Mouse (Mus musculus) mammary gland, adult 2 months (tissue): ENCODE results near the gene Mospd1. TPM values are rescaled to one million over a fixed set of nuclear protein-coding genes. Genes with fewer than 3 reads are reported as not detected.

Experiments
- polyA plus RNA-seq: library from polyadenylated mRNA; depleted of rRNA; stranded (reverse); fragments of >200 nt; gene quantifications from 2 replicates; pipeline ENCODE4 v1.2.3, GENCODE M21; 2012; ENCODE audit warnings: low replicate concordance; rRNA removed

Gene Mospd1
- 1.2 and 6.3 TPM in 2 replicates for polyA plus RNA-seq

DNA sequence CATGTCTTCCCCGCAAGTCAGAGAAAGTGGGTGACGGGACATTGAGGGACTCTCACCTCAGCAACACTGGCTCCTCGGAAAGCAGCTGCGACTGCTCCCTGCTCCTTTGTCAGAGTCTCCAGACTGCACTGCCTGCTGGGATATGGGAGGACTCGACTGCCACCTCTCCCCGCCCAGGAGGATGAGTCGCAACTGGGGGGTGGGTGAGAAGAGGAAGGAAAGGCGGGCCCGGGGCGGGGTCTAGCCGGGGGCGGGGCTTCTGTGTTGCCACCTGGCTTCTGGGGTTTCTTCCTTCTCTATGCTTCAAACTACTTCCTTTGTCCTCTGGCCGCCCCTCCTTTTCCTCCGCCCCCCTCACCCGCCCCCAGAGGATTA lies at the start of gene Mospd1:
Mospd1 (minus strand) TSS at position 137 of the 375 bp plus-strand sequence.

Other genes with a start within 250 kb of the Mospd1 start
- 0.17 and 0.20 TPM in 2 replicates for gene Plac1, start 130.4 kb downstream of the Mospd1 start, polyA plus RNA-seq
- 2.5 and 2.9 TPM in 2 replicates for gene Fam122b, start 100.7 kb downstream of the Mospd1 start, polyA plus RNA-seq
- gene Fam122c, start 97.1 kb downstream of the Mospd1 start, polyA plus RNA-seq, result not detected in 2 replicates
- not detected in 2 replicates for gene Etd, start 64.4 kb upstream of the Mospd1 start, polyA plus RNA-seq
- gene Rtl8c, start 237.5 kb upstream of the Mospd1 start, polyA plus RNA-seq, result 26.1 and 28.1 TPM in 2 replicates
- not detected in 2 replicates for gene Gm14597, start 238.5 kb upstream of the Mospd1 start, polyA plus RNA-seq